Mouse (Mus musculus): ENCODE measurements around the gene Dazap2. TPM values are rescaled to one million over a fixed set of nuclear protein-coding genes. Genes with fewer than 3 reads are reported as not detected.

Gene Dazap2
- polyA plus RNA-seq, 1 experiment from 2014 or later, result 189 TPM

- WGBS, result 77% methylated on average over 9 of the region's 9 CpGs
Measured at GRCm38 (mm10) chr15:100651610-100652009, 36.5 kb downstream of the Dazap2 start.

GRCm38 (mm10) chr15:100654271-100654670 is 39.1 kb downstream of the Dazap2 start:
- Histone ChIP-seq H3K4me2 (ENCODE audit: low read depth, low read length) (no peak overlapping the region), H3K4me1 (ENCODE audit: control insufficient read depth, insufficient read depth, low read length) (no peaks in the 10 kb centered on the region), H3K27me3 (replicated peaks; ENCODE audit: control insufficient read depth, insufficient read depth, low read length) (no peaks in the 10 kb centered on the region), H3K9me3 (ENCODE audit: control insufficient read depth, low read length) (no peaks in the 10 kb centered on the region), H3K27ac (replicated peaks; ENCODE audit: low read depth, low read length) (no peak overlapping the region), H3K4me3 (ENCODE audit: low read depth, low read length) (no peak overlapping the region), H3K9ac (ENCODE audit: low read depth, low read length) (no peak overlapping the region), H3K36me3 (ENCODE audit: control insufficient read depth, insufficient read depth, low read length) (no peaks in the 10 kb centered on the region)
- no peak for DNase-seq (ENCODE audit: low spot score)
- WGBS, result 71% methylated on average over 1 of the region's 1 CpGs
- ATAC-seq (ENCODE audit: low read depth), result no peak

More at GRCm38 (mm10) chr15:100651610-100652009, 36.5 kb downstream of the Dazap2 start:
- H3K4me1 ChIP-seq (ENCODE audit: control insufficient read depth, insufficient read depth, low read length), result no peaks in the 10 kb centered on the region
- H3K27me3 ChIP-seq (replicated peaks; ENCODE audit: control insufficient read depth, insufficient read depth, low read length), result no peaks in the 10 kb centered on the region
- no peak overlapping the region for H3K27ac ChIP-seq (replicated peaks; ENCODE audit: low read depth, low read length)
- H3K9ac ChIP-seq (ENCODE audit: low read depth, low read length), result no peak overlapping the region
- no peak overlapping the region for H3K4me3 ChIP-seq (ENCODE audit: low read depth, low read length)
- DNase-seq (ENCODE audit: low spot score), result no peak
- no peak overlapping the region for H3K4me2 ChIP-seq (ENCODE audit: low read depth, low read length)
- H3K9me3 ChIP-seq (ENCODE audit: control insufficient read depth, low read length), result no peaks in the 10 kb centered on the region
- no peak for ATAC-seq (ENCODE audit: low read depth)
- H3K36me3 ChIP-seq (ENCODE audit: control insufficient read depth, insufficient read depth, low read length), result no peaks in the 10 kb centered on the region

- Histone ChIP-seq H3K9me3 (ENCODE audit: control insufficient read depth, low read length) (no peaks in the 10 kb centered on the region), H3K27ac (replicated peaks; ENCODE audit: low read depth, low read length) (no peak overlapping the region), H3K4me2 (ENCODE audit: low read depth, low read length) (no peak overlapping the region), H3K36me3 (ENCODE audit: control insufficient read depth, insufficient read depth, low read length) (no peaks in the 10 kb centered on the region), H3K27me3 (replicated peaks; ENCODE audit: control insufficient read depth, insufficient read depth, low read length) (no peaks in the 10 kb centered on the region), H3K9ac (ENCODE audit: low read depth, low read length) (no peak overlapping the region), H3K4me1 (ENCODE audit: control insufficient read depth, insufficient read depth, low read length) (no peaks in the 10 kb centered on the region), H3K4me3 (ENCODE audit: low read depth, low read length) (no peak overlapping the region)
- ATAC-seq (ENCODE audit: low read depth) (no peak), DNase-seq (ENCODE audit: low spot score) (no peak)
- WGBS, result 81% methylated on average over 5 of the region's 5 CpGs
Measured at GRCm38 (mm10) chr15:100655201-100655600, 40.1 kb downstream of the Dazap2 start.

- H3K27me3 ChIP-seq (replicated peaks; ENCODE audit: control insufficient read depth, insufficient read depth, low read length), result no peaks in the 10 kb centered on the region
- H3K9ac ChIP-seq (ENCODE audit: low read depth, low read length), result no peak overlapping the region
- H3K4me2 ChIP-seq (ENCODE audit: low read depth, low read length), result no peak overlapping the region
- ATAC-seq (ENCODE audit: low read depth) (no peak), DNase-seq (ENCODE audit: low spot score) (no peak)
- H3K4me3 ChIP-seq (ENCODE audit: low read depth, low read length), result no peak overlapping the region
- no peaks in the 10 kb centered on the region for H3K36me3 ChIP-seq (ENCODE audit: control insufficient read depth, insufficient read depth, low read length)
- no peak overlapping the region for H3K27ac ChIP-seq (replicated peaks; ENCODE audit: low read depth, low read length)
- WGBS, result 81% methylated on average over 9 of the region's 9 CpGs
- H3K4me1 ChIP-seq (ENCODE audit: control insufficient read depth, insufficient read depth, low read length), result no peaks in the 10 kb centered on the region
- H3K9me3 ChIP-seq (ENCODE audit: control insufficient read depth, low read length), result no peaks in the 10 kb centered on the region
Measured at GRCm38 (mm10) chr15:100660306-100660705, 45.2 kb downstream of the Dazap2 start.

- Histone ChIP-seq H3K9me3 (ENCODE audit: control insufficient read depth, low read length) (no peaks in the 10 kb centered on the region), H3K9ac (ENCODE audit: low read depth, low read length) (no peak overlapping the region), H3K4me2 (ENCODE audit: low read depth, low read length) (no peak overlapping the region), H3K27me3 (replicated peaks; ENCODE audit: control insufficient read depth, insufficient read depth, low read length) (no peaks in the 10 kb centered on the region), H3K4me1 (ENCODE audit: control insufficient read depth, insufficient read depth, low read length) (0 out of 2 replicates have a peak, but pooled peaks cover 2% of the 10 kb centered on the region), H3K27ac (replicated peaks; ENCODE audit: low read depth, low read length) (no peak overlapping the region), H3K36me3 (ENCODE audit: control insufficient read depth, insufficient read depth, low read length) (no peaks in the 10 kb centered on the region), H3K4me3 (ENCODE audit: low read depth, low read length) (no peak overlapping the region)
- ATAC-seq (ENCODE audit: low read depth) (no peak), DNase-seq (ENCODE audit: low spot score) (no peak)
- WGBS, result 90% methylated on average over 5 of the region's 5 CpGs
Measured at GRCm38 (mm10) chr15:100660805-100661204, 45.7 kb downstream of the Dazap2 start.

- Histone ChIP-seq H3K27ac (replicated peaks; ENCODE audit: low read depth, low read length) (no peak overlapping the region), H3K4me1 (ENCODE audit: control insufficient read depth, insufficient read depth, low read length) (peaks cover 9% of the 10 kb centered on the region), H3K9ac (ENCODE audit: low read depth, low read length) (no peak overlapping the region), H3K4me2 (ENCODE audit: low read depth, low read length) (no peak overlapping the region), H3K9me3 (ENCODE audit: control insufficient read depth, low read length) (no peaks in the 10 kb centered on the region), H3K36me3 (ENCODE audit: control insufficient read depth, insufficient read depth, low read length) (no peaks in the 10 kb centered on the region), H3K27me3 (replicated peaks; ENCODE audit: control insufficient read depth, insufficient read depth, low read length) (no peaks in the 10 kb centered on the region), H3K4me3 (ENCODE audit: low read depth, low read length) (no peak overlapping the region)
- 77% methylated on average over 9 of the region's 9 CpGs for WGBS
- DNase-seq (ENCODE audit: low spot score) (no peak), ATAC-seq (ENCODE audit: low read depth) (no peak)
Measured at GRCm38 (mm10) chr15:100664813-100665274, 49.7 kb downstream of the Dazap2 start.

- Histone ChIP-seq H3K4me3 (ENCODE audit: low read depth, low read length) (no peak overlapping the region), H3K9me3 (ENCODE audit: control insufficient read depth, low read length) (no peaks in the 10 kb centered on the region), H3K4me2 (ENCODE audit: low read depth, low read length) (no peak overlapping the region), H3K9ac (ENCODE audit: low read depth, low read length) (no peak overlapping the region), H3K36me3 (ENCODE audit: control insufficient read depth, insufficient read depth, low read length) (no peaks in the 10 kb centered on the region), H3K27me3 (replicated peaks; ENCODE audit: control insufficient read depth, insufficient read depth, low read length) (no peaks in the 10 kb centered on the region), H3K27ac (replicated peaks; ENCODE audit: low read depth, low read length) (no peak overlapping the region), H3K4me1 (ENCODE audit: control insufficient read depth, insufficient read depth, low read length) (peaks cover 9% of the 10 kb centered on the region)
- 36% methylated on average over 9 of the region's 9 CpGs for WGBS
- no peak for ATAC-seq (ENCODE audit: low read depth)
- no peak for DNase-seq (ENCODE audit: low spot score)
Measured at GRCm38 (mm10) chr15:100665411-100666218, 50.5 kb downstream of the Dazap2 start.

GRCm38 (mm10) chr15:100666219-100666696 is 51.1 kb downstream of the Dazap2 start:
- Histone ChIP-seq H3K9me3 (ENCODE audit: control insufficient read depth, low read length) (no peaks in the 10 kb centered on the region), H3K9ac (ENCODE audit: low read depth, low read length) (0 out of 2 replicates have a peak overlapping the region, but pooled peaks have one; percentile 11), H3K27me3 (replicated peaks; ENCODE audit: control insufficient read depth, insufficient read depth, low read length) (no peaks in the 10 kb centered on the region), H3K27ac (replicated peaks; ENCODE audit: low read depth, low read length) (no peak overlapping the region), H3K4me3 (ENCODE audit: low read depth, low read length) (no peak overlapping the region), H3K4me2 (ENCODE audit: low read depth, low read length) (no peak overlapping the region), H3K4me1 (ENCODE audit: control insufficient read depth, insufficient read depth, low read length) (peaks cover 9% of the 10 kb centered on the region), H3K36me3 (ENCODE audit: control insufficient read depth, insufficient read depth, low read length) (no peaks in the 10 kb centered on the region)
- no peak for ATAC-seq (ENCODE audit: low read depth)
- peak; percentile 55 for DNase-seq (ENCODE audit: low spot score)
- 6% methylated on average over 7 of the region's 7 CpGs for WGBS

- H3K4me2 ChIP-seq (ENCODE audit: low read depth, low read length), result no peak overlapping the region
- no peaks in the 10 kb centered on the region for H3K27me3 ChIP-seq (replicated peaks; ENCODE audit: control insufficient read depth, insufficient read depth, low read length)
- 26% methylated on average over 12 of the region's 12 CpGs for WGBS
- H3K27ac ChIP-seq (replicated peaks; ENCODE audit: low read depth, low read length), result no peak overlapping the region
- H3K4me3 ChIP-seq (ENCODE audit: low read depth, low read length), result no peak overlapping the region
- no peaks in the 10 kb centered on the region for H3K9me3 ChIP-seq (ENCODE audit: control insufficient read depth, low read length)
- DNase-seq (ENCODE audit: low spot score), result no peak
- no peaks in the 10 kb centered on the region for H3K36me3 ChIP-seq (ENCODE audit: control insufficient read depth, insufficient read depth, low read length)
- ATAC-seq (ENCODE audit: low read depth), result no peak
- no peak overlapping the region for H3K9ac ChIP-seq (ENCODE audit: low read depth, low read length)
- H3K4me1 ChIP-seq (ENCODE audit: control insufficient read depth, insufficient read depth, low read length), result peaks cover 9% of the 10 kb centered on the region
Measured at GRCm38 (mm10) chr15:100666851-100667250, 51.7 kb downstream of the Dazap2 start.

Data from embryonic facial prominence, embryonic 14.5 days (tissue).